Comparison of ENCODE assay signal across 8 mouse cellular contexts in genomic region chr15:79224685-79225084, GRCm38 (mm10). TPM values are rescaled to one million over a fixed set of nuclear protein-coding genes. Genes with fewer than 3 reads are reported as not detected.
DNase-seq lines count a peak whose midpoint lies in the region; ATAC-seq and TF ChIP-seq lines count a peak whose summit lies in the region.

No protein-coding gene starts in this region.

- H3K4me2 ChIP-seq in forebrain, postnatal 0 days (ENCODE audit: low read depth): no peak overlapping the region
- H3K4me2 ChIP-seq in hindbrain, embryonic 12.5 days (replicated peaks): peak overlapping the region; percentile 17; the same call in 1 of the 2 replicates
- no peak overlapping the region for H3K4me2 ChIP-seq in lung, postnatal 0 days (replicated peaks; ENCODE audit: low read depth, low read length)

- H3K4me3 ChIP-seq in ES-E14 (ENCODE audit: insufficient read depth in 1 of 2, low read depth in 1 of 2, low read length in 2 of 2, poor library complexity in 1 of 2, severe bottlenecking in 1 of 2): no peak overlapping the region
- H3K4me3 ChIP-seq in forebrain, postnatal 0 days (ENCODE audit: low read depth, low read length): no peak overlapping the region
- H3K4me3 ChIP-seq in hindbrain, embryonic 12.5 days: no peak overlapping the region
- H3K4me3 ChIP-seq in lung, postnatal 0 days (ENCODE audit: low read depth, low read length): no peak overlapping the region

- H3K9ac ChIP-seq in ES-E14 (ENCODE audit: insufficient read depth, low read depth, low read length, poor library complexity, severe bottlenecking): no peak overlapping the region
- H3K9ac ChIP-seq in forebrain, postnatal 0 days: no peak overlapping the region
- no peak overlapping the region for H3K9ac ChIP-seq in hindbrain, embryonic 12.5 days
- H3K9ac ChIP-seq in lung, postnatal 0 days (replicated peaks; ENCODE audit: low read depth): no peak overlapping the region

- TF ChIP-seq EP300 in lung, postnatal 0 days (IDR thresholded peaks at IDR 0.05): no peak

- DNase-seq in ES-E14 (ENCODE audit: low read depth, low spot score): peak; percentile 90
- peak; percentile 79 for DNase-seq in cerebellum, adult 11-12 months
- DNase-seq in forebrain, postnatal 0 days: peak; percentile 87
- peak; percentile 90 to 94 for DNase-seq in layer of hippocampus, postnatal 10 days (ENCODE audit: low spot score in 2 of 2)
- DNase-seq in lung, postnatal 0 days (ENCODE audit: low spot score): peak; percentile 85
- DNase-seq in ovary, postnatal 36 days (ENCODE audit: low spot score): peak; percentile 65
- DNase-seq in thymus, postnatal 14 days: peak; percentile 81

- ATAC-seq in forebrain, postnatal 0 days: peak; percentile 59
- ATAC-seq in hindbrain, embryonic 12.5 days (ENCODE audit: low FRiP score): peak; percentile 42
- ATAC-seq in lung, postnatal 0 days: peak; percentile 65

- WGBS in forebrain, postnatal 0 days: 9% methylated on average over 5 of the region's 5 CpGs
- WGBS in hindbrain, embryonic 12.5 days: 5% methylated on average over 5 of the region's 5 CpGs
- 12% methylated on average over 5 of the region's 5 CpGs for WGBS in lung, postnatal 0 days

- no peak overlapping the region for H3K27ac ChIP-seq in ES-E14 (ENCODE audit: insufficient read depth, low read depth, low read length, poor library complexity, severe bottlenecking)
- H3K27ac ChIP-seq in forebrain, postnatal 0 days (ENCODE audit: low read depth, low read length): no peak overlapping the region
- H3K27ac ChIP-seq in hindbrain, embryonic 12.5 days: no peak overlapping the region
- H3K27ac ChIP-seq in lung, postnatal 0 days (ENCODE audit: low read length): no peak overlapping the region

- no peaks in the 10 kb centered on the region for H3K27me3 ChIP-seq in forebrain, postnatal 0 days (ENCODE audit: insufficient read depth, low read length)
- H3K27me3 ChIP-seq in hindbrain, embryonic 12.5 days: no peaks in the 10 kb centered on the region
- H3K27me3 ChIP-seq in lung, postnatal 0 days (replicated peaks; ENCODE audit: insufficient read depth, low read length): no peaks in the 10 kb centered on the region

- no peaks in the 10 kb centered on the region for H3K36me3 ChIP-seq in ES-E14 (ENCODE audit: control insufficient read depth, insufficient read depth, low read length, poor library complexity, severe bottlenecking)
- H3K36me3 ChIP-seq in forebrain, postnatal 0 days (ENCODE audit: insufficient read depth): no peaks in the 10 kb centered on the region
- no peaks in the 10 kb centered on the region for H3K36me3 ChIP-seq in hindbrain, embryonic 12.5 days
- no peaks in the 10 kb centered on the region for H3K36me3 ChIP-seq in lung, postnatal 0 days (ENCODE audit: insufficient read depth, low read length)

- H3K4me1 ChIP-seq in ES-E14 (ENCODE audit: control insufficient read depth in 2 of 2, insufficient read depth in 2 of 2, low read length in 2 of 2, poor library complexity in 1 of 2): peaks cover 1 to 19% of the 10 kb centered on the region in 2 experiments; a peak in 2 of 4 replicates
- H3K4me1 ChIP-seq in forebrain, postnatal 0 days (ENCODE audit: insufficient read depth): peaks cover 2% of the 10 kb centered on the region; the same call in 1 of the 2 replicates
- peaks cover 22% of the 10 kb centered on the region for H3K4me1 ChIP-seq in hindbrain, embryonic 12.5 days
- peaks cover 4% of the 10 kb centered on the region; the same call in 1 of the 2 replicates for H3K4me1 ChIP-seq in lung, postnatal 0 days (ENCODE audit: insufficient read depth, low read depth, low read length)

- TF ChIP-seq CTCF in forebrain, postnatal 0 days (IDR thresholded peaks at IDR 0.05; ENCODE audit: low read depth): peak; percentile 97
- peak; percentile 95 for TF ChIP-seq CTCF in lung, postnatal 0 days (IDR thresholded peaks at IDR 0.05)

- in situ Hi-C loops in ES-E14 (cut with MboI; ENCODE audit: low sequenced_read_pairs in 2 of 2, unreplicated experiment in 2 of 2): no loop called here

- no peaks in the 10 kb centered on the region for H3K9me3 ChIP-seq in ES-E14 (ENCODE audit: control insufficient read depth, insufficient read depth, low read depth, low read length)
- H3K9me3 ChIP-seq in forebrain, postnatal 0 days (ENCODE audit: low read length): no peaks in the 10 kb centered on the region
- H3K9me3 ChIP-seq in hindbrain, embryonic 12.5 days (replicated peaks): no peaks in the 10 kb centered on the region
- no peaks in the 10 kb centered on the region for H3K9me3 ChIP-seq in lung, postnatal 0 days (ENCODE audit: low read length)

TF ChIP-seq in ES-E14, 5 proteins besides CTCF, POLR2A, EP300 and RAD21:
- TF ChIP-seq CHD2 (IDR thresholded peaks at IDR 0.05; ENCODE audit: low read depth, low read length) (no peak), HCFC1 (IDR thresholded peaks at IDR 0.05; ENCODE audit: borderline replicate concordance, insufficient read depth, low read length) (no peak), ZC3H11A (IDR thresholded peaks at IDR 0.05; ENCODE audit: borderline replicate concordance, low read depth, low read length) (peak; percentile 91; the same call in 1 of the 2 replicates), ZNF384 (IDR thresholded peaks at IDR 0.05; ENCODE audit: low read depth, low read length) (0 out of 2 replicates have a peak, but pooled peaks have one; percentile 12), MAFK (IDR thresholded peaks at IDR 0.05; ENCODE audit: insufficient read depth, low read depth, low read length) (peak; percentile 82)
TF ChIP-seq in ES-E14: peak in this region for 3.

RNA-seq across cellular contexts. Expression of gene Pick1, which starts 4.3 kb away (rescaled TPM):
- 61.0 and 85.9 TPM in 2 replicates for total RNA-seq in ES-E14 (2012; rRNA removed)
- 76.2 and 84.7 TPM in 2 replicates for total RNA-seq in forebrain, postnatal 0 days (2014; rRNA removed)
- 60.9 and 72.7 TPM in 2 replicates for polyA plus RNA-seq in forebrain, postnatal 0 days (2015; fragmentation: Nextera tagmentation; extraction: Ambion mirVana)
- polyA plus RNA-seq in hindbrain, embryonic 12.5 days (2016; fragmentation: Nextera tagmentation; extraction: Ambion mirVana): 67.1 and 72.6 TPM in 2 replicates
- 10 to 100 TPM; 53.0 to 55.1 TPM for total RNA-seq in layer of hippocampus, postnatal 10 days (2021)
- 22.0 and 22.2 TPM in 2 replicates for polyA plus RNA-seq in lung, postnatal 0 days (2015; fragmentation: Nextera tagmentation; extraction: Ambion mirVana)

RNA-seq across cellular contexts. Expression of gene Gm49486, which starts 4.5 kb away (rescaled TPM):
- 0.16 and 0.36 TPM in 2 replicates for total RNA-seq in ES-E14 (2012; rRNA removed)
- 2.8 and 4.4 TPM in 2 replicates for total RNA-seq in forebrain, postnatal 0 days (2014; rRNA removed)
- polyA plus RNA-seq in forebrain, postnatal 0 days (2015; fragmentation: Nextera tagmentation; extraction: Ambion mirVana): 1.1 and 1.2 TPM in 2 replicates
- polyA plus RNA-seq in hindbrain, embryonic 12.5 days (2016; fragmentation: Nextera tagmentation; extraction: Ambion mirVana): 1.0 TPM in 2 replicates
- 1 to 10 TPM in 1 of 2 experiments, under 1 TPM in 1; 0.80 to 1.0 TPM for total RNA-seq in layer of hippocampus, postnatal 10 days (2021)
- polyA plus RNA-seq in lung, postnatal 0 days (2015; fragmentation: Nextera tagmentation; extraction: Ambion mirVana): 0.16 and 0.31 TPM in 2 replicates

RNA-seq across cellular contexts. Expression of gene Slc16a8, which starts 29.9 kb away (rescaled TPM):
- total RNA-seq in ES-E14 (2012; rRNA removed): 0.58 and 0.69 TPM in 2 replicates
- 0.62 and 0.95 TPM in 2 replicates for total RNA-seq in forebrain, postnatal 0 days (2014; rRNA removed)
- 1.4 and 1.6 TPM in 2 replicates for polyA plus RNA-seq in forebrain, postnatal 0 days (2015; fragmentation: Nextera tagmentation; extraction: Ambion mirVana)
- polyA plus RNA-seq in hindbrain, embryonic 12.5 days (2016; fragmentation: Nextera tagmentation; extraction: Ambion mirVana): 0.36 and 0.66 TPM in 2 replicates
- total RNA-seq in layer of hippocampus, postnatal 10 days (2021): under 1 TPM in 1 of 2 experiments, not detected in 1; 0.41 TPM
- 0.07 and 0.13 TPM in 2 replicates for polyA plus RNA-seq in lung, postnatal 0 days (2015; fragmentation: Nextera tagmentation; extraction: Ambion mirVana)

RNA-seq across cellular contexts. Expression of gene Sox10, which starts 59.6 kb away (rescaled TPM):
- 0.31 and 0.42 TPM in 2 replicates for total RNA-seq in ES-E14 (2012; rRNA removed)
- total RNA-seq in forebrain, postnatal 0 days (2014; rRNA removed): 7.4 and 8.3 TPM in 2 replicates
- polyA plus RNA-seq in forebrain, postnatal 0 days (2015; fragmentation: Nextera tagmentation; extraction: Ambion mirVana): 4.8 and 6.3 TPM in 2 replicates
- polyA plus RNA-seq in hindbrain, embryonic 12.5 days (2016; fragmentation: Nextera tagmentation; extraction: Ambion mirVana): 12.4 and 19.5 TPM in 2 replicates
- 10 to 100 TPM; 35.7 to 38.0 TPM for total RNA-seq in layer of hippocampus, postnatal 10 days (2021)
- polyA plus RNA-seq in lung, postnatal 0 days (2015; fragmentation: Nextera tagmentation; extraction: Ambion mirVana): 0.11 and 0.31 TPM in 2 replicates
